In genomic region chr2:69883990-69884391, GRCm38 (mm10) we compare ENCODE assay signal across 10 mouse cellular contexts. TPM values are rescaled to one million over a fixed set of nuclear protein-coding genes. Genes with fewer than 3 reads are reported as not detected.
A peak's percentile ranks its signal among the peaks of the same experiment; 100 is the strongest.
DNase-seq lines count a peak whose midpoint lies in the region; ATAC-seq and TF ChIP-seq lines count a peak whose summit lies in the region.
"Had no signal": no experiment of that assay in that cellular context is flagged by ENCODE, and none has a peak within 500 bp of the region (broad histone marks: within the 10 kb centered on the region; RNA-seq: fewer than 3 reads in every experiment).

No protein-coding gene starts in this region.

- H3K4me1 ChIP-seq in forebrain, embryonic 12.5 days = peaks cover 12% of the 10 kb centered on the region
- H3K4me1 ChIP-seq in forebrain, embryonic 11.5 days (replicated peaks; ENCODE audit: control insufficient read depth, insufficient read depth, low read length) = peaks cover 2% of the 10 kb centered on the region; the same call in 1 of the 2 replicates
- H3K4me1 ChIP-seq in liver, adult 2 months (ENCODE audit: control insufficient read depth, insufficient read depth, low read length) = peaks cover 4% of the 10 kb centered on the region
- H3K4me1 ChIP-seq in liver, postnatal 0 days (ENCODE audit: insufficient read depth) = peaks cover 8% of the 10 kb centered on the region

- 0 out of 2 replicates have a peak overlapping the region, but pooled peaks have one; percentile 70 for H3K4me2 ChIP-seq in forebrain, embryonic 12.5 days
- no peak overlapping the region for H3K4me2 ChIP-seq in forebrain, embryonic 11.5 days (ENCODE audit: low read depth, low read length, severe bottlenecking)
- H3K4me2 ChIP-seq in liver, postnatal 0 days (ENCODE audit: low read depth, low read length) = peak overlapping the region; percentile 75

- no peak for ATAC-seq in forebrain, embryonic 12.5 days (ENCODE audit: low FRiP score)
- ATAC-seq in forebrain, embryonic 11.5 days (replicated peaks; ENCODE audit: low FRiP score) = no peak
- ATAC-seq in liver, postnatal 0 days = no peak
- no peak for ATAC-seq in monocyte, adult 5-6 weeks (replicated peaks; ENCODE audit: insufficient number of reproducible peaks, low FRiP score, low TSS enrichment, poor library complexity, severe bottlenecking)

- DNase-seq in forebrain, embryonic 11.5 days (ENCODE audit: low spot score) = no peak
- no peak for DNase-seq in liver, adult 2 months (ENCODE audit: extremely low read depth, low read depth, low spot score)
- DNase-seq in liver = no peak
- DNase-seq in T-cell, adult 2 months (ENCODE audit: low spot score) = peak; percentile 26
- DNase-seq in liver, postnatal 0 days = no peak
- no peak for DNase-seq in frontal cortex, postnatal 36 days (ENCODE audit: low spot score in 2 of 2)
- DNase-seq: adrenal gland, postnatal 25 days had no signal

- no peaks in the 10 kb centered on the region; the same call in 1 of the 2 replicates for H3K36me3 ChIP-seq in forebrain, embryonic 12.5 days (replicated peaks)
- H3K36me3 ChIP-seq in forebrain, embryonic 11.5 days (ENCODE audit: control insufficient read depth, insufficient read depth, low read length) = no peaks in the 10 kb centered on the region
- H3K36me3 ChIP-seq in liver, adult 2 months (ENCODE audit: control insufficient read depth, insufficient read depth, low read length) = no peaks in the 10 kb centered on the region; the same call in 1 of the 2 replicates
- H3K36me3 ChIP-seq in liver, postnatal 0 days (replicated peaks; ENCODE audit: insufficient read depth, low read length) = peaks cover 7% of the 10 kb centered on the region; the same call in 1 of the 2 replicates

- no peak for TF ChIP-seq CTCF in liver, adult 2 months (IDR thresholded peaks at IDR 0.05; ENCODE audit: low read depth, low read length)
- peak; percentile 63 for TF ChIP-seq CTCF in liver, postnatal 0 days (IDR thresholded peaks at IDR 0.05; ENCODE audit: low read depth)

- no peak overlapping the region for H3K9ac ChIP-seq in forebrain, embryonic 12.5 days
- H3K9ac ChIP-seq in forebrain, embryonic 11.5 days (ENCODE audit: low read length) = no peak overlapping the region
- H3K9ac ChIP-seq in liver, adult 2 months (ENCODE audit: low read depth, low read length) = no peak overlapping the region
- H3K9ac ChIP-seq in liver, postnatal 0 days (replicated peaks) = peak overlapping the region; percentile 88; the same call in 1 of the 2 replicates

- 0 out of 2 replicates have a peak, but pooled peaks cover 2% of the 10 kb centered on the region for H3K79me2 ChIP-seq in liver, adult 2 months (ENCODE audit: control insufficient read depth, insufficient read depth, low read length)

- 66% methylated on average over 2 of the region's 2 CpGs for WGBS in forebrain, embryonic 12.5 days
- 75% methylated on average over 2 of the region's 2 CpGs for WGBS in forebrain, embryonic 11.5 days
- WGBS in liver, adult 2 months = 69% methylated on average over 2 of the region's 2 CpGs
- WGBS in liver, postnatal 0 days (ENCODE audit: insufficient replicate concordance) = 53% methylated on average over 2 of the region's 2 CpGs

- no peak for TF ChIP-seq POLR2A in liver, adult 2 months (IDR thresholded peaks at IDR 0.05; ENCODE audit: extremely low read depth, insufficient read depth, low read length)

- no peak for TF ChIP-seq EP300 in liver, postnatal 0 days (IDR thresholded peaks at IDR 0.05; ENCODE audit: low read depth)

- no peaks in the 10 kb centered on the region for H3K9me3 ChIP-seq in forebrain, embryonic 12.5 days
- no peaks in the 10 kb centered on the region for H3K9me3 ChIP-seq in forebrain, embryonic 11.5 days (ENCODE audit: control insufficient read depth, low read length)
- no peaks in the 10 kb centered on the region for H3K9me3 ChIP-seq in liver, postnatal 0 days (ENCODE audit: low read length)
- H3K9me3 ChIP-seq: lung, embryonic 15.5 days had no signal

- no peak overlapping the region for H3K4me3 ChIP-seq in forebrain, embryonic 12.5 days (replicated peaks)
- no peak overlapping the region for H3K4me3 ChIP-seq in forebrain, embryonic 11.5 days (ENCODE audit: low read depth, low read length)
- H3K4me3 ChIP-seq in liver, adult 2 months (ENCODE audit: insufficient read depth, low read depth, low read length) = peak overlapping the region; percentile 29; the same call in 1 of the 2 replicates
- peak overlapping the region; percentile 82 for H3K4me3 ChIP-seq in liver, postnatal 0 days (ENCODE audit: low read depth, low read length)

- no peaks in the 10 kb centered on the region for H3K27me3 ChIP-seq in forebrain, embryonic 12.5 days
- no peaks in the 10 kb centered on the region for H3K27me3 ChIP-seq in forebrain, embryonic 11.5 days (ENCODE audit: control insufficient read depth, insufficient read depth, low read length)
- no peaks in the 10 kb centered on the region for H3K27me3 ChIP-seq in liver, adult 2 months (ENCODE audit: control insufficient read depth, insufficient read depth, low read length)
- H3K27me3 ChIP-seq in liver, postnatal 0 days (ENCODE audit: insufficient read depth, low read length) = no peaks in the 10 kb centered on the region
- H3K27me3 ChIP-seq: lung, embryonic 15.5 days had no signal

- no peak overlapping the region for H3K27ac ChIP-seq in forebrain, embryonic 12.5 days
- no peak overlapping the region for H3K27ac ChIP-seq in forebrain, embryonic 11.5 days (ENCODE audit: low read depth, low read length)
- no peak overlapping the region for H3K27ac ChIP-seq in liver, adult 2 months (replicated peaks; ENCODE audit: insufficient read depth, low read depth, low read length)
- H3K27ac ChIP-seq in liver, postnatal 0 days (ENCODE audit: low read depth) = peak overlapping the region; percentile 79; the same call in 1 of the 2 replicates
- H3K27ac ChIP-seq: lung, embryonic 15.5 days had no signal

RNA-seq across cellular contexts. Expression of gene Mettl5, which starts 1.4 kb away (rescaled TPM):
- 38.3 and 38.5 TPM in 2 replicates for polyA plus RNA-seq in forebrain, embryonic 12.5 days (2016; fragmentation: Nextera tagmentation; extraction: Ambion mirVana)
- 43.1 and 45.1 TPM in 2 replicates for polyA plus RNA-seq in forebrain, embryonic 11.5 days (2014; fragmentation: Nextera tagmentation; extraction: Ambion mirVana)
- total RNA-seq in liver, adult 2 months (2014; rRNA removed) = 10.7 and 14.7 TPM in 2 replicates
- polyA plus RNA-seq in liver, adult 2 months (2012; rRNA removed) = 7.9 and 9.7 TPM in 2 replicates
- 27.8 and 28.7 TPM in 2 replicates for polyA plus RNA-seq in liver, postnatal 0 days (2015; fragmentation: Nextera tagmentation; extraction: Ambion mirVana)
- total RNA-seq in monocyte, adult 5-6 weeks (2017) = 11.0 to 31.6 TPM (median 23.8 TPM) in 3 replicates

RNA-seq across cellular contexts. Expression of gene Ubr3, which starts 13.1 kb away (rescaled TPM):
- polyA plus RNA-seq in forebrain, embryonic 12.5 days (2016; fragmentation: Nextera tagmentation; extraction: Ambion mirVana) = 18.9 and 22.2 TPM in 2 replicates
- polyA plus RNA-seq in forebrain, embryonic 11.5 days (2014; fragmentation: Nextera tagmentation; extraction: Ambion mirVana) = 14.0 and 19.6 TPM in 2 replicates
- total RNA-seq in liver, adult 2 months (2014; rRNA removed) = 63.0 and 65.2 TPM in 2 replicates
- polyA plus RNA-seq in liver, adult 2 months (2012; rRNA removed) = 12.0 and 12.8 TPM in 2 replicates
- polyA plus RNA-seq in liver, postnatal 0 days (2015; fragmentation: Nextera tagmentation; extraction: Ambion mirVana) = 5.7 and 6.0 TPM in 2 replicates
- 45.1 to 118 TPM (median 111 TPM) in 3 replicates for total RNA-seq in monocyte, adult 5-6 weeks (2017)

RNA-seq across cellular contexts. Expression of gene Ssb, which starts 22.6 kb away (rescaled TPM):
- polyA plus RNA-seq in forebrain, embryonic 12.5 days (2016; fragmentation: Nextera tagmentation; extraction: Ambion mirVana) = 448 and 466 TPM in 2 replicates
- polyA plus RNA-seq in forebrain, embryonic 11.5 days (2014; fragmentation: Nextera tagmentation; extraction: Ambion mirVana) = 405 and 430 TPM in 2 replicates
- total RNA-seq in liver, adult 2 months (2014; rRNA removed) = 20.9 and 40.3 TPM in 2 replicates
- 1.5 and 1.8 TPM in 2 replicates for polyA plus RNA-seq in liver, adult 2 months (2012; rRNA removed)
- 112 and 128 TPM in 2 replicates for polyA plus RNA-seq in liver, postnatal 0 days (2015; fragmentation: Nextera tagmentation; extraction: Ambion mirVana)
- total RNA-seq in monocyte, adult 5-6 weeks (2017) = 366 to 443 TPM (median 393 TPM) in 3 replicates

Comparison
In these comparisons a context has a peak if more than half of its experiments do, and no peak if none do; other contexts are left out.
1. RNA of gene Ssb, which starts 22.6 kb away (polyA plus RNA-seq): 448 to 466 TPM in forebrain, embryonic 12.5 days, 405 to 430 TPM in forebrain, embryonic 11.5 days and 112 to 128 TPM in liver, postnatal 0 days; 1.5 to 1.8 TPM in liver, adult 2 months; every median in the first group is over 10 times any median in the second.
2. H3K4me3 ChIP-seq: peak in liver, adult 2 months (single experiment) and liver, postnatal 0 days (single experiment); none in forebrain, embryonic 12.5 days (single experiment) and forebrain, embryonic 11.5 days (single experiment).